Mouse (Mus musculus): ENCODE measurements around the gene Ptma. TPM values are rescaled to one million over a fixed set of nuclear protein-coding genes. Genes with fewer than 3 reads are reported as not detected.

Ptma gene
- polyA plus RNA-seq, 1 experiment from 2014 or later: 2,326 TPM

- ChIA-PET CTCF (interaction anchor here (0.6 to 13.4 kb wide), 5 partner anchors 17 to 85 kb away, joined by 3 to 307 read pairs (median 7); no protein-coding TSS in a partner anchor), POLR2A (interaction anchor here (0.9 to 3.4 kb wide), 7 partner anchors 10 to 91 kb away, joined by 3 to 16 read pairs (median 9); no protein-coding TSS in a partner anchor)
- DNase-seq (ENCODE audit: low read depth, low spot score): peak; percentile 96
- in situ Hi-C loops (cut with MboI; ENCODE audit: low pct_unique_long_range_greater_than_20kb): no loop called here
- peak; percentile 36 for ATAC-seq
- H3K27me3 ChIP-seq: no peaks in the 10 kb centered on the region
- TF ChIP-seq CTCF (IDR thresholded peaks at IDR 0.05): no peak
Observed at GRCm38 (mm10) chr1:86524619-86525498, 1.7 kb upstream of the Ptma start.

GRCm38 (mm10) chr1:86525499-86526115 lies 919 bp upstream of the Ptma start:
- CTCF ChIA-PET: interaction anchor here (1.2 to 13.4 kb wide), 4 partner anchors 18 to 86 kb away, joined by 4 to 307 read pairs (median 4); no protein-coding TSS in a partner anchor
- POLR2A ChIA-PET: interaction anchor here (0.9 to 3.4 kb wide), 9 partner anchors 11 to 91 kb away, joined by 4 to 20 read pairs (median 13); no protein-coding TSS in a partner anchor
- in situ Hi-C loops (cut with MboI; ENCODE audit: low pct_unique_long_range_greater_than_20kb): no loop called here
- no peak for TF ChIP-seq CTCF (IDR thresholded peaks at IDR 0.05)
- ATAC-seq: peak; percentile 1
- H3K27me3 ChIP-seq: no peaks in the 10 kb centered on the region
- no peak for DNase-seq (ENCODE audit: low read depth, low spot score)

- ChIA-PET CTCF (interaction anchor here (1.0 to 13.4 kb wide), 6 partner anchors 19 to 87 kb away, joined by 4 to 307 read pairs (median 4); no protein-coding TSS in a partner anchor), POLR2A (interaction anchor here (0.9 to 3.4 kb wide), 12 partner anchors 12 to 87 kb away, joined by 3 to 20 read pairs (median 8); no protein-coding TSS in a partner anchor)
- H3K27me3 ChIP-seq: no peaks in the 10 kb centered on the region
- TF ChIP-seq CTCF (IDR thresholded peaks at IDR 0.05): no peak
- ATAC-seq (no peak), DNase-seq (ENCODE audit: low read depth, low spot score) (no peak)
- in situ Hi-C loops (cut with MboI; ENCODE audit: low pct_unique_long_range_greater_than_20kb): no loop called here
Observed at GRCm38 (mm10) chr1:86526789-86527598, 468 bp downstream of the Ptma start.

GRCm38 (mm10) chr1:86527599-86528486 lies 1.3 kb downstream of the Ptma start:
- POLR2A ChIA-PET: interaction anchor here (0.5 to 3.4 kb wide), 11 partner anchors 11 to 222 kb away, joined by 3 to 20 read pairs (median 7); no protein-coding TSS in a partner anchor
- CTCF ChIA-PET: interaction anchor here (1.0 to 13.4 kb wide), 6 partner anchors 20 to 92 kb away, joined by 3 to 307 read pairs (median 4); no protein-coding TSS in a partner anchor
- ATAC-seq (no peak), DNase-seq (ENCODE audit: low read depth, low spot score) (peak; percentile 31)
- TF ChIP-seq CTCF (IDR thresholded peaks at IDR 0.05): no peak
- in situ Hi-C loops (cut with MboI; ENCODE audit: low pct_unique_long_range_greater_than_20kb): no loop called here
- H3K27me3 ChIP-seq: no peaks in the 10 kb centered on the region

- ChIA-PET CTCF (interaction anchor here (1.0 to 13.4 kb wide), 7 partner anchors 21 to 93 kb away, joined by 3 to 307 read pairs (median 3); no protein-coding TSS in a partner anchor), POLR2A (interaction anchor here (0.5 to 3.4 kb wide), 6 partner anchors 19 to 221 kb away, joined by 3 to 20 read pairs (median 8); no protein-coding TSS in a partner anchor)
- DNase-seq (ENCODE audit: low read depth, low spot score) (no peak), ATAC-seq (no peak)
- H3K27me3 ChIP-seq: no peaks in the 10 kb centered on the region
- no peak for TF ChIP-seq CTCF (IDR thresholded peaks at IDR 0.05)
- in situ Hi-C loops (cut with MboI; ENCODE audit: low pct_unique_long_range_greater_than_20kb): no loop called here
Observed at GRCm38 (mm10) chr1:86528571-86529180, 2.1 kb downstream of the Ptma start.

GRCm38 (mm10) chr1:86529590-86529989 lies 3.1 kb downstream of the Ptma start:
- DNase-seq (ENCODE audit: low read depth, low spot score): no peak
- POLR2A ChIA-PET: interaction anchor here (0.8 to 2.7 kb wide), 3 partner anchors 20 to 42 kb away, joined by 3 to 9 read pairs (median 5); no protein-coding TSS in a partner anchor
- CTCF ChIA-PET: interaction anchor here (1.0 to 13.4 kb wide), 5 partner anchors 21 to 94 kb away, joined by 3 to 307 read pairs (median 4); no protein-coding TSS in a partner anchor
- no peak for TF ChIP-seq CTCF (IDR thresholded peaks at IDR 0.05)
- ATAC-seq: no peak
- in situ Hi-C loops (cut with MboI; ENCODE audit: low pct_unique_long_range_greater_than_20kb): no loop called here
- H3K27me3 ChIP-seq: no peaks in the 10 kb centered on the region

- no peak for TF ChIP-seq CTCF (IDR thresholded peaks at IDR 0.05)
- POLR2A ChIA-PET: interaction anchor here (0.6 to 1.0 kb wide), 4 partner anchors 14 to 59 kb away, joined by 3 to 5 read pairs (median 3); no protein-coding TSS in a partner anchor
Observed at GRCm38 (mm10) chr1:86530871-86531546, 4.5 kb downstream of the Ptma start.

More at GRCm38 (mm10) chr1:86530871-86531546, 4.5 kb downstream of the Ptma start:
- CTCF ChIA-PET: interaction anchor here (1.1 to 13.4 kb wide), 4 partner anchors 23 to 96 kb away, joined by 3 to 307 read pairs (median 14); no protein-coding TSS in a partner anchor
- H3K27me3 ChIP-seq: no peaks in the 10 kb centered on the region
- DNase-seq (ENCODE audit: low read depth, low spot score): no peak
- in situ Hi-C loops (cut with MboI; ENCODE audit: low pct_unique_long_range_greater_than_20kb): loop anchor here (5.0 kb wide), 1 partner anchor 89 kb away; no protein-coding TSS in a partner anchor
- no peak for ATAC-seq
